Mouse (Mus musculus): ENCODE results near the gene Patz1. TPM values are rescaled to one million over a fixed set of nuclear protein-coding genes. Genes with fewer than 3 reads are reported as not detected.

Patz1 gene
- polyA plus RNA-seq, 1 experiment from 2014 or later, result 112 TPM

GRCm38 (mm10) chr11:3296056-3296455 is 7.4 kb downstream of the Patz1 start:
- Histone ChIP-seq H3K27ac (replicated peaks) (no peak overlapping the region), H3K4me1 (peaks cover 52% of the 10 kb centered on the region), H3K9me3 (replicated peaks) (no peaks in the 10 kb centered on the region; the same call in 1 of the 2 replicates), H3K27me3 (ENCODE audit: low read depth, poor library complexity, severe bottlenecking) (no peaks in the 10 kb centered on the region), H3K36me3 (peaks cover 93% of the 10 kb centered on the region), H3K4me3 (peak overlapping the region; percentile 95)
- no peak for DNase-seq (ENCODE audit: low spot score)
- 83% methylated on average over 5 of the region's 5 CpGs for WGBS

GRCm38 (mm10) chr11:3297871-3298812 is 9.5 kb downstream of the Patz1 start:
- Histone ChIP-seq H3K4me1 (peaks cover 44% of the 10 kb centered on the region), H3K9me3 (replicated peaks) (no peaks in the 10 kb centered on the region), H3K27ac (replicated peaks) (no peak overlapping the region), H3K36me3 (peaks cover 100% of the 10 kb centered on the region), H3K27me3 (ENCODE audit: low read depth, poor library complexity, severe bottlenecking) (no peaks in the 10 kb centered on the region), H3K4me3 (no peak overlapping the region)
- DNase-seq (ENCODE audit: low spot score), result no peak
- WGBS, result 93% methylated on average over 10 of the region's 10 CpGs

DNA sequence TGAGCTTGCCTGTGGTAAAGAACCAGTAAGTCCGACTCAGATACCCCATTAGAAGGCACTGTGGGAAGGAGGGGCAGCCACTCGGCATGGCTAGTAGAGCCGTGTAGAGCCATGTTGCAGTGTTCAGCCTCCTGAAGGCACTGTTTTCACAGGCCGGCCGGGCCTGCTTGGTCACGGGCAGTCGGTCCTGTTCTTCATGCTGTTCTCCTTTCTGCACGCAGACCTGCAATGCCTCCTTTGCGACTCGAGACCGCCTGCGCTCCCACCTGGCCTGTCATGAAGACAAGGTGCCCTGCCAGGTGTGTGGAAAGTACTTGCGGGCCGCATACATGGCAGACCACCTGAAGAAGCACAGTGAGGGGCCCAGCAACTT is 10.1 kb downstream of the Patz1 start:
- 94% methylated on average over 14 of the region's 14 CpGs for WGBS
- peaks cover 100% of the 10 kb centered on the region for H3K36me3 ChIP-seq

DNA sequence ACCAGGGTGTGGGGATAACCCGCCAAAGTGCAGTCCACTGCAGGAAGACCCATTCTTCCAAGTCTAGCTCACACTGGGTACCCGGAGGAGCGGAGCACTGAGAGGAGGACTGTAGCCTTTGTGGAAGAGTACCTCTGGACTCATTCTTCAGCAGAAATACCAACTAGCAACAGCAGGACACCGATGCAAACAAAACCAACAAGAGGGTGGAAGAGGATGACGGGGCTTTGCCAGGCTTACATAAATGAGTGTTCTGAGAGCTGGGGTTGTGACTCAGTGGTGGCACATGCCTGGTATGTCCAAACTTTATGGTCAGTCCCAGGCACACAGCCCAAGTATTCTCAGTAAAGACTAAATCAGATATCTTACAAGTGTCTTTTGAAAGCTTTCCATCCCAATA is 12.4 kb downstream of the Patz1 start:
- DNase-seq (ENCODE audit: low spot score), result no peak
- no peaks in the 10 kb centered on the region for H3K27me3 ChIP-seq (ENCODE audit: low read depth, poor library complexity, severe bottlenecking)
- peaks cover 100% of the 10 kb centered on the region for H3K36me3 ChIP-seq
- H3K4me1 ChIP-seq, result peaks cover 14% of the 10 kb centered on the region
- H3K27ac ChIP-seq (replicated peaks), result no peak overlapping the region
- no peak overlapping the region for H3K4me3 ChIP-seq
- H3K9me3 ChIP-seq (replicated peaks), result no peaks in the 10 kb centered on the region
- WGBS, result 97% methylated on average over 5 of the region's 5 CpGs

More for the DNA sequence above, 10.1 kb downstream of the Patz1 start:
- H3K4me1 ChIP-seq, result peaks cover 37% of the 10 kb centered on the region
- no peak overlapping the region for H3K4me3 ChIP-seq
- H3K9me3 ChIP-seq (replicated peaks), result no peaks in the 10 kb centered on the region
- no peaks in the 10 kb centered on the region for H3K27me3 ChIP-seq (ENCODE audit: low read depth, poor library complexity, severe bottlenecking)
- no peak overlapping the region for H3K27ac ChIP-seq (replicated peaks)
- DNase-seq (ENCODE audit: low spot score), result no peak

GRCm38 (mm10) chr11:3302385-3302784 is 13.7 kb downstream of the Patz1 start:
- H3K4me1 ChIP-seq, result peaks cover 3% of the 10 kb centered on the region; the same call in 1 of the 2 replicates
- no peaks in the 10 kb centered on the region for H3K9me3 ChIP-seq (replicated peaks)
- no peak overlapping the region for H3K27ac ChIP-seq (replicated peaks)
- no peak for DNase-seq (ENCODE audit: low spot score)
- H3K27me3 ChIP-seq (ENCODE audit: low read depth, poor library complexity, severe bottlenecking), result no peaks in the 10 kb centered on the region
- H3K36me3 ChIP-seq, result peaks cover 100% of the 10 kb centered on the region
- 91% methylated on average over 4 of the region's 4 CpGs for WGBS
- H3K4me3 ChIP-seq, result no peak overlapping the region

- no peaks in the 10 kb centered on the region for H3K27me3 ChIP-seq (ENCODE audit: low read depth, poor library complexity, severe bottlenecking)
- peaks cover 100% of the 10 kb centered on the region for H3K36me3 ChIP-seq
- H3K27ac ChIP-seq (replicated peaks), result no peak overlapping the region
- 88% methylated on average over 4 of the region's 4 CpGs for WGBS
- H3K4me3 ChIP-seq, result no peak overlapping the region
- H3K4me1 ChIP-seq, result no peaks in the 10 kb centered on the region; the same call in 1 of the 2 replicates
- DNase-seq (ENCODE audit: low spot score), result no peak
- no peaks in the 10 kb centered on the region for H3K9me3 ChIP-seq (replicated peaks)
Observed at GRCm38 (mm10) chr11:3302792-3303191, 14.1 kb downstream of the Patz1 start.

GRCm38 (mm10) chr11:3305821-3306220 is 17.1 kb downstream of the Patz1 start:
- WGBS, result 96% methylated on average over 4 of the region's 4 CpGs
- H3K9me3 ChIP-seq (replicated peaks), result no peaks in the 10 kb centered on the region
- H3K4me1 ChIP-seq, result no peaks in the 10 kb centered on the region
- H3K4me3 ChIP-seq, result no peak overlapping the region
- peaks cover 100% of the 10 kb centered on the region for H3K36me3 ChIP-seq
- H3K27ac ChIP-seq (replicated peaks), result no peak overlapping the region
- H3K27me3 ChIP-seq (ENCODE audit: low read depth, poor library complexity, severe bottlenecking), result no peaks in the 10 kb centered on the region
- DNase-seq (ENCODE audit: low spot score), result no peak

GRCm38 (mm10) chr11:3307875-3308274 is 19.2 kb downstream of the Patz1 start:
- DNase-seq (ENCODE audit: low spot score), result no peak
- WGBS, result 95% methylated on average over 3 of the region's 3 CpGs
- Histone ChIP-seq H3K27ac (replicated peaks) (no peak overlapping the region), H3K27me3 (ENCODE audit: low read depth, poor library complexity, severe bottlenecking) (no peaks in the 10 kb centered on the region), H3K4me3 (no peak overlapping the region), H3K36me3 (peaks cover 100% of the 10 kb centered on the region), H3K4me1 (no peaks in the 10 kb centered on the region), H3K9me3 (replicated peaks) (no peaks in the 10 kb centered on the region)

- Histone ChIP-seq H3K4me1 (no peaks in the 10 kb centered on the region), H3K27ac (replicated peaks) (no peak overlapping the region), H3K36me3 (peaks cover 96% of the 10 kb centered on the region), H3K4me3 (no peak overlapping the region), H3K27me3 (ENCODE audit: low read depth, poor library complexity, severe bottlenecking) (no peaks in the 10 kb centered on the region), H3K9me3 (replicated peaks) (no peaks in the 10 kb centered on the region; the same call in 1 of the 2 replicates)
- WGBS, result 92% methylated on average over 4 of the region's 4 CpGs
- no peak for DNase-seq (ENCODE audit: low spot score)
Observed at GRCm38 (mm10) chr11:3309884-3310283, 21.2 kb downstream of the Patz1 start.

- H3K36me3 ChIP-seq, result peaks cover 94% of the 10 kb centered on the region
- DNase-seq (ENCODE audit: low spot score), result no peak
- H3K27ac ChIP-seq (replicated peaks), result no peak overlapping the region
- H3K4me1 ChIP-seq, result no peaks in the 10 kb centered on the region
- no peaks in the 10 kb centered on the region; the same call in 1 of the 2 replicates for H3K9me3 ChIP-seq (replicated peaks)
- WGBS, result 96% methylated on average over 9 of the region's 10 CpGs
- H3K4me3 ChIP-seq, result no peak overlapping the region
- H3K27me3 ChIP-seq (ENCODE audit: low read depth, poor library complexity, severe bottlenecking), result no peaks in the 10 kb centered on the region
Observed at GRCm38 (mm10) chr11:3310789-3311585, 22.3 kb downstream of the Patz1 start.

- 88% methylated on average over 10 of the region's 10 CpGs for WGBS
- H3K4me1 ChIP-seq, result no peaks in the 10 kb centered on the region
- no peak for DNase-seq (ENCODE audit: low spot score)
- H3K4me3 ChIP-seq, result no peak overlapping the region
- peaks cover 91% of the 10 kb centered on the region for H3K36me3 ChIP-seq
- H3K27ac ChIP-seq (replicated peaks), result no peak overlapping the region
- no peaks in the 10 kb centered on the region; the same call in 1 of the 2 replicates for H3K9me3 ChIP-seq (replicated peaks)
- no peaks in the 10 kb centered on the region for H3K27me3 ChIP-seq (ENCODE audit: low read depth, poor library complexity, severe bottlenecking)
Observed at GRCm38 (mm10) chr11:3311586-3312347, 23.1 kb downstream of the Patz1 start.

GRCm38 (mm10) chr11:3313294-3313693 is 24.6 kb downstream of the Patz1 start:
- no peak for DNase-seq (ENCODE audit: low spot score)
- Histone ChIP-seq H3K4me3 (no peak overlapping the region), H3K9me3 (replicated peaks) (peaks cover 2% of the 10 kb centered on the region; the same call in 1 of the 2 replicates), H3K4me1 (no peaks in the 10 kb centered on the region), H3K27ac (replicated peaks) (no peak overlapping the region), H3K36me3 (peaks cover 85% of the 10 kb centered on the region), H3K27me3 (ENCODE audit: low read depth, poor library complexity, severe bottlenecking) (no peaks in the 10 kb centered on the region)
- WGBS, result 92% methylated on average over 1 of the region's 1 CpGs
